Mouse (Mus musculus): Measurements from ENCODE around the gene Mprip.
"Not testable (repeated sequence)": the region's sequence is repeated elsewhere in the genome, so short reads cannot be mapped to it uniquely, and the experiment has no call there.

The Mprip gene

DNA sequence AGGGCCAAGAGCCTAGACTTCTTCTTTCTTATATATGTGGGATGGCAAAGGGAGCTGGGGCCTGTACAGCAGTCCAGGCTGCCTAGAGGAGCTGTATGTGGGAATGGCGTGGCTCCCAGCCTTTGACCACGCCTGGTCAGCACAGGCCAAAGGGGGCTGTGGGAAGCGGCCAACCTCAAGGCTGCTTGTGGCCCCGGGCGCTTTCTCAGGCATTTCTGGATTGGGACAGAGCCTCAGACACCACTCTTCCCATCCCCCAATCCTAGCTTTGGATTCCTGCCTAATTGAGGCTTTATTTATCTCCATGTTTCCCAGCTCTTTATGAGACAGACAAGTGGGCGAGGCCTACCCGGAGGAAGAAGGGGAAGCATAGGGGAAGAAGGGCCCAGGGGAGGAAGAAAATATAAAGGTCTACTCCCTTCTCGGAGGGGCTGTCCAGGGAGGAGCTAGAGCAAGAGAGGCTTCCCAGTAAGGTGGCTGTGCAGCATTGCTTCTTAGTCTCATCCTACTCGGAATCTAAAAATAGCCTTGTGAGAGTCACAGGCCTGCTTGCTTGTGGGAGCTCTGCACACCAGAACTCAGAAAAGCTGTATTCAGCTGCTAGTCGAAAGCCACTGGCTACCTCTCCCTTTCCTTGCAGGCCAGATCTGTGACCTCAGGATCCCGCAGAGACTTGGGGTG, 47.0 kb downstream of the Mprip start:
- peak; percentile 14 for DNase-seq (ENCODE audit: extremely low spot score, low spot score)

DNA sequence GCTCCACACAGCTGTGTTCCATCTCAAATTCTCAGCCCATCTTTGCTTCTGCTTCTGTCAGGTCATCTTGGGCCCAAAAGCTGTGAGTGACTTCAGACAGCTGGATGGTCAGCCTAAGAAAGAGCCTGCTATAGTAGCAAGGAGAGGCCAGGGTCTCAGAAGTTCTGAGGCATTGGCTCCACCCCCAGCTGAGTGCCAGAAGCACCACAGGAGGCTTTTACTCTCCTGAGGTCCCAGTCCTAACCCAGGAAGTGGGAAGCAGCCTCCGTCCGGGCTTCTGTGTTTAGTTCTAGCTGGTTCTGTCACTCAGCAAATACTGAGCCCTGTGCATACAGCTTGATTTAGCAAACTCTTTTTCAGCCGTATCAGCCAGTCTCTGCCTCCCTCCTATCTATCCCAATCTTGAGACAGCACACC, 54.3 kb downstream of the Mprip start:
- DNase-seq (ENCODE audit: extremely low spot score, low spot score), result no peak

DNA sequence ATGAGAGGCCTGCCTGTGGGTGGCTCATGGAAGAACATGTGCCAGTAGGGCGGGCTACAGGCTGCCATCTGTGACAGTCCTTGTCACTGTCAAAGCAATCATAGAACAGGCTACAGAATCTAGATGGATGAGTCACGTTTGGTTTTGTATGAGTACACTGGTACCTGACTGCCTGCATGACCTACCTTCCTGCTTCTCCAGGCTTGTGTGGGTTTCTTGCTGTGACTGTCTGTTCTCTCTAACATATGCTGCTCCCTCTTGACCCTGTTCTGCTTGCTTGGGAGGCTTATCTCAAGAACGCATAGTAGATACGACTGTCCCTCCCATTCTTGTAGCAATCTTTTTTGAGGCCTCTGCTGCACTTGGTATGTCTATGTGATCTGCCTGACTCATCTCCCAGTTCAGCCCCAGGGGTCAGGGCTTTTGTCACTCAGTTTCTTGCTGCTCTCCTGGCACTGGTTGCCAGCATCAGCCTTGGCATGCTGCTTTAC, 56.7 kb downstream of the Mprip start:
- no peak for DNase-seq (ENCODE audit: extremely low spot score, low spot score)

DNA sequence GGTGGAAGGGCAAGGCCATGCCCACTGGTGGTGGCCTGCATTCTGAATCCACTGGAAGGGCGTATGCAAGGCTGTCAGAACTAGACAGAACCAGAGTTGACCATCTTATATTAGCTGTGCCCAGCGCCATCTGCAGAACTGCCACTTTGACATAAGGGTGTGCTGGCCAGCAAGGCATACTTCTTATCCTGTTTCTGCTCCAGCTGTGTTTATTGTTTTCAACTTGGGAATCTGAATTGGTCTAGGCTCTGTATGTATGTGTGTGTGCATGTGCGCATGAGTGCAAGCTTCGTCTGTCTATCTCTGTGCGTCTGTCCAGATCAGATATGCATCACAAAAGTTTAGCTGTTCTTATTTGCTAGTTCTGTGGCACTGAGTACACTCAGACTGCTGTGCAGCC, 58.1 kb downstream of the Mprip start:
- DNase-seq (ENCODE audit: extremely low spot score, low spot score), result no peak

DNA sequence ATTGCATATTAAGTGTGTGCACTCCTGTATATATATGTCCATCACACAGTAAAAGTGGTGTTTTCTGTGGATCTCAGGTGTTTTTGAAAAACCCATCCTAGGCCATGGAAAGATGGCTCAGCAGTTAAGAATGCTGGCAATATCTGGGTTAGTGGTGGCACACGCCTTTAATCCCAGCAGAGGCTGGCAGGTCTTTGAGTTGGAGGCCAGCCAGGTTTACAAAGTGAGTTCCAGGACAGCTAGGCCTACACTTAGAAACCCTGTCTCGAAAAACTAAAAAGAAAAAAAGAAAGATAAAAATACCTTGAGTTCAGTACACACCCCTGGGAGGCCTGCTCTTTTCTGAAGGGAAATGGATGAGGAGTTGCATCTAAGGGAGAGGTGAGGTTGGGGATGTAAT, 60.3 kb downstream of the Mprip start:
- DNase-seq (ENCODE audit: extremely low spot score, low spot score), result no peak

DNA sequence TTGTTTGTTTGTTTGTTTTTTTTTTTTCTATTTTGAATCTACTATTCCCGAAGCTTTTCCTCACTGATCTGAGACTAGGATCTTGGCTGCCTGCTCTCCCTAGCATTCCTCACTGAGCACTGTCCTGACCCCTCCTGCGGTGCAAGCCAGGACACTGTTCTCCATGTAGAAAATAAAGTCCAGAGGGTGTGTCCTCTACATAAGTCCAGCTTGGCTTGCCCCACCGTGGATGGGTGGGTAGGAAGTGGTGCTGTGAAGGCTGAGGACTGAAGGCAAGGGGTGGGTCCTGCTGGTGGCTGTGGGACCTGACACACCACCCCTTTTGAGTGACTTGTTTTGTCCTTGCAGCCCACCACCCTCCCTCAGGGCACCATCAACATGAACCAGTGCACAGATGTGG, 66.1 kb downstream of the Mprip start:
- no peak for DNase-seq (ENCODE audit: extremely low spot score, low spot score)

DNA sequence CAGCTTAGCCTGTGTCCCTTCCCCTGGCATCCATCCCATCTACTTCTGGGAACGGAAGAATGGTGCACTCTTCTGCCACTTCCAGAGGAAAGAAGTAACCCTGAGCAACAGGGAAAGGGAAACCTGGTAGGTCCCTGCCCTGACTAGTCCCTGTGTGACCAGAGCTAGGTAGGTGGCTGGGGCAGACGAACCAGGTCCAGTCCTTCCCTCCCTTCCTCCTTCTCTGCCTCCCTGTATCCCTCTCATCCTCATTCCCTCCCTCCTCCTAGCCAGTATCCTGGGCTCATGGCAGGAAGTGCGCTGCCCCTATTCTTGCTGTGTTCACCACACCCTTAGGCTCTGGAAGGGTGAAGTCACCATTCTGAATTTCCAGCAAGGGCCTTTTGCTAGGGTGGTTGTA, 70.7 kb downstream of the Mprip start:
- no peak for DNase-seq (ENCODE audit: extremely low spot score, low spot score)

DNA sequence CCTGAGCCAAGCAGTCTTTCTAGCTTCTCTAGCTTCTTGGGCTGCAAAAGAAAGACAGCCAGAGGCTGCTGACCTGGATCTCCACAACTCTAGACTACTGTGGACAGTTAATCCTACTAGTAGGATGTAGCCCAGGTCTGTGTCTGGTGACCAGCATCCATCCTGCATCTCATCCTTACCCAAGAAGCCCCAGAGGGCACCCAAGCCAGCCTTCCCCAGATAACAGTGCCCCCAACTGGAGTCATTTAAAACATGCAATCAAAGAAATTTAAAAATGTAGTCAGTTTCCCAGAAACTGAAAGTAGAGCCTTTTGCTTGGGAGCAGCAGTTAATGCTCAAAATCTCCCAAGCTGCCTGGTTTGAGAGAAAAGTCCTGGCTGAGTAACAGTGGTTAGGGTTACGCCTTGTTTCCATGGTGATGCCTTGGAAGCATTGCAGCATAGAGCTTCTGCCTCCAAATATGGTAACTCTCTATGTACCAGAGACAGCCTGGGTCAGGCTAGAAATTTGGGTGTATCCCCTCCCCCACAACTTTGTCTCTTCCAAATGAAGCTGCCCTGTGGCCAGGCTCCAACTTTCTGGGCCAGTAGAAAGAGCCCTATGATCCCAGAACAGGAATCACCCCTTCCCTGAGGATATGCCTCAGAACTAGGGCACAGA, 71.4 kb downstream of the Mprip start:
- DNase-seq (ENCODE audit: extremely low spot score, low spot score), result no peak

DNA sequence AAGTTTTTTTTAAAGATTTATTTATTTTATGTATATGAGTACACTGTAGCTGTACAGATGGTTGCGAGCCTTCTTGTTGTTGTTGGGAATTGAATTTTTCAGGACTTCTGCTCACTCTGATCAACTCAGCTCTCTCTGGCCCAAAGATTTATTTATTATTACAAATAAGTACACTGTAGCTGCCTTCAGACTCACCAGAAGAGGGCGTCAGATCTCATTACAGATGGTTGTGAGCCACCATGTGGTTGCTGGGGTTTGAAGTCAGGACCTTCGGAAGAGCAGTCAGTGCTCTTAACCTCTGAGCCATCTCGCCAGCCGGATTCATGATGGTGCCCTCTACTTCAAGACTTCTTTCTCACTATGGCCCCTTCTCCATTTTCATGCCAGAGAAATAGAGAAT, 72.5 kb downstream of the Mprip start:
- not testable (repeated sequence) for DNase-seq (ENCODE audit: extremely low spot score, low spot score)

DNA sequence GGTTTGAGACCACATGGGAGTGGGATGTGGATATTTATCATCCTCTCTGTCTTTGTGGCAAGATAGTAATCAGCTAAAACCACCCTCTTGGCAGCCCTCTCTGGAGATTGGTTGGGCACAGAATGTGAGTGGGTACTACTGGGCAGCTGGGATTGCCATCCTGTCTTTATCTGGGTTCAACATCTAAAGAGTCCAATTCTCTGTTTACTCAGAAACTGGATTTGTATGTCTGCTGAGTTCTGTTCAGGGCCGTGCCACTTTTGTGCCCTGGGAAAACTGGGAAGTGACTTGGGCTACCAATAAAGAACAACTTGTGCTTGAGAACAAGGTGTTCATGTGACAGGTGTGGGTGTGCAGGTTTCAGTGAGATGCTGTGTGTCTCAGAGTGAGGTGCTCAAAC, 73.2 kb downstream of the Mprip start:
- no peak for DNase-seq (ENCODE audit: extremely low spot score, low spot score)

DNA sequence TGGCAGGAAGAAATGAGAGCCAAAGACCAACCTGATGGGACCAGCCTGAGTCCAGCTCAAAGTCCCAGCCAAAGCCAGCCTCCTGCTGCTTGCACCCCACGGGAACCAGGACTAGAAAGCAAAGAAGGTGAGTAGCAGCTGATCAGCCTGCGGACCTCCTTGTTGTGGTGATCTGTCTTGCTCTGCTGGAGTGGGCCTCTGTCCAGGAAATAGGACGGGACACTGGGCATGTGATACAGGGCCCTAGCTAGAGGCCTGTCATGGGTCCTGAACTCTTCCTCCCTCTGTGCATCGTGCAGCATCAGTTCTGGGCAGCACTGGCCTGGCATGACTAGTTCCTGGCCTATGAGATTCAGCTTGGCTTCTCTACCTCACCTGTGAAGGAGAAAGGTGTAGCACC, 74.8 kb downstream of the Mprip start:
- DNase-seq (ENCODE audit: extremely low spot score, low spot score), result not testable (repeated sequence)

DNA sequence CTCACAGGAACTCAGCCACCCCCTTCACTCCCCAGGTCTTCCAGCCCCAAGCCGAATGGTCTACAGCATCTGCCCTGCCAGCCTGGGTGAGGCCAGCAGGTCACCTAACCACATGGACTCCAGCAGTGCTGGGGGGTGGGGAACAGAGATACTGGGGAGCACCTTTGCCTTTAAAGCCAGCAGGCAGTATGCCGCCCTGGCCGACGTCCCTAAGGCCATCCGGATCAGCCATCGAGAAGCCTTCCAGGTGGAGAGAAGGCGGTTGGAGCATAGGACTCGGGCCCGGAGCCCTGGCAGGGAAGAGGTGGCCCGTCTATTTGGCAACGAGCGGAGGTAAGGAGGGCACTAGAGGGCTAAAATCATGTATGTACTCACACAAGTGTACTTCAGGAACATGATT, 76.1 kb downstream of the Mprip start:
- DNase-seq (ENCODE audit: extremely low spot score, low spot score), result no peak

DNA sequence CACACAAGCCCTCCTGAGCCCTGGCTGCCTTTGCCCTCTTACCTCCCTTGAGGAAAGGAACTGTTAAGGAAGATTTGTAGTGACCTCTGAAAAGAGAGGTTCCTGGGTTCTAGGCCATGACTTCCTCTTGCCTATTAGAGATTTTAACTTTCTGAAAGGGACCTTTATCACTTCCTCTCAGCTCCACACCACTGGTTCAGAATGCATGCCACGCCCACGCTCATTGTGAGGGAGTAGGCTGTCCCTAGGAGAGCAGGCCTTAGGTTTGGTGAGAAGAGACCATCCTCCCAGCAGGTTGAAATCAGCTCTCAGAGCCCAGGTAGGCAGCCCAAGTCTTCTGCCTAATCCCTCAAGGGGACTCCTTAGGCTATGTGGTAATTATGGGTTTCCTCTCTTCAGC, 78.9 kb downstream of the Mprip start:
- no peak for DNase-seq (ENCODE audit: extremely low spot score, low spot score)

DNA sequence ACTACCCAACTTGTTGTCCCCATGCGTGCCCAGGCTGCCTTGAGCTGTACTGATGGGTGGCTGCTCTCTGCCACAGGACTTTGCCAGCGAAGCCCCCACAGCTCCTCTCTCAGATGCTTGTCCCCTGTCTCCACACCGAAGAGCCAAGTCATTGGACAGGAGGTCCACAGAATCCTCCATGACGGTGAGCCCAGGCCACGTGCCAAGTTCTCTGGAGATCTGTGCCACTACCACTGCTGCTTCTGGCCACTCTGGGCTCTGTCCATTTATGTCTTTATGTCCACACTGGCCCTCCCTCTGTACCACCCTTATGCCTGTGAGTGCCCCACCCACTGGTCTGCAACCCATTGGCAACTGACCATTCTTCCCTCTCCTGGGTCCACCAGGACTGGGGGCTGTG, 80.8 kb downstream of the Mprip start:
- no peak for DNase-seq (ENCODE audit: extremely low spot score, low spot score)

DNA sequence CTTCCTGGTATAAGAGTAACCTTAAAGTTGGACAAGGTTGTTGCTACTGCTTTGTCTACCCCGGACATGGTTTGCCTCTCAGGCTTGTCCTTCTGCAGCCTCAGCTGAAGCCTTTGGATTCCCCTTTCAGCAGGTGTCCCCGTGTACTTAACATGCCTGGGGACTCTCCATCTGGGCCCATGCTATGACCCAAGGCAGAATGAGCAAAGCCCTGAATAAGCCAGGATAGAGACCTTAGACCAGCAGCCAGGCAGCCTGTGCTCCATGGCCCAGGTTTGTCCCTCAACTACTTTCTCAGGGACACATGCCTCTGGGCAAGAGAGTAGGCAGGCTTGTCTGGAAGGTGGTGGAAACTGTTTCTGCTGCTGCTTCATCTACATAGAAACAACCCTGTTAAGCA, 82.2 kb downstream of the Mprip start:
- DNase-seq (ENCODE audit: extremely low spot score, low spot score), result no peak

DNA sequence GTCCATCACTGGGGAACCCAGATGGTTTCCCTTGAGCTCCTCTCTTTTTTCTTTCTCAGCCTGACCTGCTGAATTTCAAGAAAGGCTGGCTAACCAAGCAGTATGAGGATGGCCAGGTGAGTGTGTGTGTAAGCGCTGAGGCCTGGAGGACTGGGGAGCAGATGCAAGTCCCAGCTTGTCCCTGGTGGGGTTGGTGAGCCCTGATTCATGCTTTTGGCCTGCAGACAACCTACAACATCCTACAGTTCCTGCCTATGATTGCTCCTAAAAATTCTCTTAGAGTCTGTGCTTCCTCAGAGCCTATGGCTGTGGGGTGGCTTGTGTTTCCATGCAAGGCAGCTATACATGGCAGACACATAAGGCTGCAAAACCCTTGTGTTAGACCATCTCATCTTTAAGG, 82.6 kb downstream of the Mprip start:
- no peak for DNase-seq (ENCODE audit: extremely low spot score, low spot score)

DNA sequence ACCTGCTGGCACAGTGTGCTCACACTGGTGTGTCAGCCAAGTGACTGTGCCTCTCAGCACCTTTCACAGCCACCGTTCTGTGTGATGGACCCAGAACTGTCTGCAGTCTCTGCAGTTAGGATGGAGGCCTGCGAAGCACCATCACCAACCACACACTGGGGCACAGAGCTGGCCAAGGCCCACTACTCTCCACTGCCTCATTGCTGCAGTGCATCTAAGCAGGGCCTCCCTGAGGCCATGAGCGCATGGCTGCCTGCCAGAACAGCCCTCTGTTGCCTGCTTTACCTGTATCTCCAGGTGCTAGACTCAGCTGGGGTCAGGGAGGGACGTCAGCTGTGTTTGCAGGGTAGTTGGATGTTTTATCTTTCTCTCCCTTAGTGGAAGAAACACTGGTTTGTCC, 83.3 kb downstream of the Mprip start:
- DNase-seq (ENCODE audit: extremely low spot score, low spot score), result no peak

DNA sequence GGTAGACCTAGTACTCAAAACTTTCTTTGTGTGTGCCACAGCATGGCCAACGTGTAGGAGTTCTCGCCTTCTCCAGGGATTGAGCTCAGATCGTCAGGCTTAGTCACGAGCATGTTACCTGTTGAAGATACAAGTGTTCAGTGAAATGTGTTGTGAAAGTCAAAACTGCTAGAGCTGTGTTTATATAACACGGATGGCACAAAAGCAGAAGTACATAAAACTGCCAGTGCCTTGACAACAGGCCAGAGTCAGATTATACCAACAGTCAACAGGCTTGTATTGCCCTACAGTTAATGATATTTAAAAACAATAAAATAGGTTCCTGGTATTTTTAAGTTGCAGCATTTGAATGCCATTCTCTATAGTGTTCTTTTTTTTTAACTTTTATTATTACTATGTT, 84.7 kb downstream of the Mprip start:
- no peak for DNase-seq (ENCODE audit: extremely low spot score, low spot score)

DNA sequence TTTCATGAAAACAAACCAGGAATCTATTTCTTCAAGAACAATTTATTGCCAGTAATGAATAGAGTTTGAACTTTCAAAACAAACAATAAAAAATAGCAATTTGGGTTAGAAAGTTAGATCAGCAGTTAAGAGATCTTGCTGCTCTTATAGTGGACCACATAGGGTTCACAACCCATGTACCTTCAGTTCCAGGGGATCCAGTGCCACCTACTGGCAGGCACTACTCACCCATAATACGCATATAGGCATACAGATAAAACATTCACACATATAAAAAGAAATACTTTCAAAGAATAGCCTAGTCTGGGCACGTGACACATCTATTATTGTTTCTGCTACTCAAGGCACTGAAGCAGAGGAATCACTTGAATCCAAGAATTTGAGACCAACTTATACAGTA, 85.5 kb downstream of the Mprip start:
- DNase-seq (ENCODE audit: extremely low spot score, low spot score), result no peak

DNA sequence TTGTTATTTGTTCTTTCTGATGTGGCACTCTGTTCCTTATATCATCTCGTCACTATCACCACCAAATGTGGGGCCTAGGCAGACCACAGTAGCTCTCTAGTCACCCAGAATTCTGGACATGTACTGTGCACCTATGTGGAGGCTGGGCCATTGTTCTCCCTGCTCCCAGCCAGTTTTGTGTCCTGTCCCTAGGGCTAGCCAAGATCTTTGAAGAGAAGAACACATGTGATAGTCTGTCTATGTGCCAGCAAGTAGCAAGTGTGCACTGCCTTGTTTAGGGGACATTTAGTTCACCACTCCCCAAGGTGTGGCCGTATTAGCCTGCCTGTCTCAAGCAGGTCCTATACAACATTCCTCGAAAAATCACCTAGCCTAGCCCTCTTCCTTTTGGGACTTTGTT, 87.9 kb downstream of the Mprip start:
- no peak for DNase-seq (ENCODE audit: extremely low spot score, low spot score)

DNA sequence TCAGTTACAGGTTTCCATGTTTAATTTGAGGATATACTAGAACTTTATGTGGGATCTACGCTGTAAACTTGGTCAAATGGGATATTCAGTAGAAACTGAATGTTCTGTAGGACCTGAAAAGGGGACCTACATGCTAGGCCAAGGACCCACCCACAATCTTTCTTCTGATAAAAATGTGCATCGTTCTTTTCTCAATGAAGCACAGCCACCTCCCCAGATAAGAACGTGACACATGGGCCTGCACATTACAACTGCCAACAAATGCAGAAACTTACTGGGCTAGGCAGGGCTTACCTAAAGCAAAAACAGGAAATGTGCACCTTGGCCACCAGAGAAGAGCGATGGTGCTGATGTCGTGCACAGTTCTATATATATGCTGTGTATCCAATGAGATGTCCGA, 93.4 kb downstream of the Mprip start:
- no peak for DNase-seq (ENCODE audit: extremely low spot score, low spot score)

DNA sequence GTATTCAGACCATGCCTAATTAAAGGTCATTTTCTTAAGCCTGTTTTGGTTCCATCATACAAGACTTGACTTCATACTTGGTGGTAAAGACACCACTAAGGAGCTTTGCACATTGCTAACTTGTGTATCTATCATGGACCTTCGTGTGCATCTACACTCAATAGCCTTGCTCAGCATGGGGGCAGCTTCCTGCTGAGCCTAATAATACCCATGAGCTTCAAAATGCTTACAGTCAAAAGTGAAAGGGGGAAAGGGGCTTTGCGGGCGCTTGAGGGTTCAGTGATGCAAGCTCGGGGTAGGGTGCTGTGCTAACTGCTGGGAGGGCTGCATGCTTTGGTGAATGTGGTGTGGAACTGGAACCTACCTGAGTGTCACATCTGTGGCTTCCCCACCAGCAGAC, 95.2 kb downstream of the Mprip start:
- no peak for DNase-seq (ENCODE audit: extremely low spot score, low spot score)

Measured in neural tube, embryonic 10.5 days (tissue).